Mouse (Mus musculus): ENCODE measurements around the gene Nedd9. TPM values are rescaled to one million over a fixed set of nuclear protein-coding genes. Genes with fewer than 3 reads are reported as not detected.

Nedd9 gene
- total and polyA plus RNA-seq, 3 experiments, result 0.15 to 0.25 TPM; not detected in 1

- no peak overlapping the region for H3K9ac ChIP-seq (ENCODE audit: control insufficient read depth, low read depth, low read length, poor library complexity, severe bottlenecking)
- no peaks in the 10 kb centered on the region; a peak in 1 of 4 replicates for H3K27me3 ChIP-seq (ENCODE audit: control insufficient read depth in 1 of 2, insufficient read depth in 2 of 2, low read length in 2 of 2)
- TF ChIP-seq JUND (IDR thresholded peaks at IDR 0.05; ENCODE audit: low read depth, low read length), result no peak
- no peak for TF ChIP-seq ZMIZ1 (IDR thresholded peaks at IDR 0.05; ENCODE audit: low read depth, low read length)
- TF ChIP-seq SMC3 (IDR thresholded peaks at IDR 0.05; ENCODE audit: low read depth, low read length), result no peak
- no peak overlapping the region for H3K27ac ChIP-seq (ENCODE audit: control insufficient read depth, low read depth, low read length)
- H3K4me1 ChIP-seq (ENCODE audit: control insufficient read depth in 1 of 2, insufficient read depth in 2 of 2, low read length in 2 of 2), result no peaks in the 10 kb centered on the region
- no peak overlapping the region for H3K4me3 ChIP-seq (ENCODE audit: control insufficient read depth in 1 of 2, insufficient read depth in 1 of 2, low read depth in 2 of 2, low read length in 2 of 2)
- H3K36me3 ChIP-seq (ENCODE audit: control insufficient read depth in 1 of 2, insufficient read depth in 2 of 2, low read length in 2 of 2), result no peaks in the 10 kb centered on the region
- H3K9me3 ChIP-seq (replicated peaks; ENCODE audit: insufficient read depth, low read length), result no peaks in the 10 kb centered on the region
- no peak for DNase-seq (ENCODE audit: low read depth, low spot score)
- H3K79me2 ChIP-seq (ENCODE audit: control insufficient read depth, insufficient read depth, low read length, poor library complexity), result no peaks in the 10 kb centered on the region
Observed at GRCm38 (mm10) chr13:41472878-41473424, 14.2 kb downstream of the Nedd9 start.

GRCm38 (mm10) chr13:41468277-41468676, 18.9 kb downstream of the Nedd9 start:
- TF ChIP-seq MAZ (IDR thresholded peaks at IDR 0.05; ENCODE audit: low read depth, low read length) (no peak), KAT2A (conservative IDR thresholded peaks at IDR 0.05; ENCODE audit: low read depth, low read length) (no peak), E2F4 (IDR thresholded peaks at IDR 0.05; ENCODE audit: borderline replicate concordance, low read depth, low read length) (no peak), SIN3A (IDR thresholded peaks at IDR 0.05; ENCODE audit: low read length) (no peak), CTCF (IDR thresholded peaks at IDR 0.05 in 2 of 3, conservative IDR thresholded peaks at IDR 0.05 in 1 of 3; ENCODE audit: control insufficient read depth in 1 of 3, insufficient read depth in 1 of 3, low read depth in 2 of 3, low read length in 3 of 3, poor library complexity in 1 of 3, severe bottlenecking in 1 of 3) (no peak), ZNF384 (IDR thresholded peaks at IDR 0.05; ENCODE audit: low read depth, low read length) (no peak), MYB (IDR thresholded peaks at IDR 0.05; ENCODE audit: low read depth, low read length) (no peak), ETS1 (IDR thresholded peaks at IDR 0.05; ENCODE audit: low read depth, low read length) (no peak), ZMIZ1 (IDR thresholded peaks at IDR 0.05; ENCODE audit: low read depth, low read length) (no peak), EP300 (IDR thresholded peaks at IDR 0.05; ENCODE audit: low read depth in 1 of 2, low read length in 2 of 2) (no peak), MEF2A (IDR thresholded peaks at IDR 0.05; ENCODE audit: extremely low read depth, insufficient replicate concordance, low read depth, low read length, poor library complexity, severe bottlenecking) (no peak), GATA1 (IDR thresholded peaks at IDR 0.05; ENCODE audit: low read depth, low read length) (no peak), GABPA (IDR thresholded peaks at IDR 0.05; ENCODE audit: low read depth, low read length) (no peak), NELFE (IDR thresholded peaks at IDR 0.05; ENCODE audit: low read depth, low read length) (no peak), CHD1 (IDR thresholded peaks at IDR 0.05; ENCODE audit: low read depth, low read length) (no peak), MAFK (IDR thresholded peaks at IDR 0.05; ENCODE audit: borderline replicate concordance, low read depth, low read length) (no peak)
- Histone ChIP-seq H3K4me3 (ENCODE audit: control insufficient read depth in 1 of 2, insufficient read depth in 1 of 2, low read depth in 2 of 2, low read length in 2 of 2) (no peak overlapping the region), H3K27me3 (ENCODE audit: control insufficient read depth in 1 of 2, insufficient read depth in 2 of 2, low read length in 2 of 2) (no peaks in the 10 kb centered on the region; a peak in 1 of 4 replicates), H3K4me1 (ENCODE audit: control insufficient read depth in 1 of 2, insufficient read depth in 2 of 2, low read length in 2 of 2) (no peaks in the 10 kb centered on the region), H3K9ac (ENCODE audit: control insufficient read depth, low read depth, low read length, poor library complexity, severe bottlenecking) (no peak overlapping the region), H3K9me3 (replicated peaks; ENCODE audit: insufficient read depth, low read length) (no peaks in the 10 kb centered on the region), H3K79me2 (ENCODE audit: control insufficient read depth, insufficient read depth, low read length, poor library complexity) (no peaks in the 10 kb centered on the region), H3K27ac (ENCODE audit: control insufficient read depth, low read depth, low read length) (no peak overlapping the region), H3K36me3 (ENCODE audit: control insufficient read depth in 1 of 2, insufficient read depth in 2 of 2, low read length in 2 of 2) (no peaks in the 10 kb centered on the region)
- DNase-seq (ENCODE audit: low read depth, low spot score), result no peak
